In genomic region chr4:130138441-130139213, GRCm38 (mm10) we compare ENCODE assay signal across 8 mouse cellular contexts. TPM values are rescaled to one million over a fixed set of nuclear protein-coding genes. Genes with fewer than 3 reads are reported as not detected.
DNase-seq lines count a peak whose midpoint lies in the region; ATAC-seq lines count a peak whose summit lies in the region.

No protein-coding gene starts in this region.

- H3K4me1 ChIP-seq in intestine, embryonic 14.5 days (replicated peaks; ENCODE audit: control insufficient read depth, insufficient read depth, low read length) = peaks cover 13% of the 10 kb centered on the region
- H3K4me1 ChIP-seq in midbrain, embryonic 11.5 days (ENCODE audit: control insufficient read depth, insufficient read depth, low read length) = peaks cover 11% of the 10 kb centered on the region

- under 1% methylated on average over 50 of the region's 57 CpGs for WGBS in intestine, embryonic 14.5 days
- under 1% methylated on average over 52 of the region's 57 CpGs for WGBS in midbrain, embryonic 11.5 days

- peak; percentile 62 for DNase-seq in CD4-positive, CD25-positive, alpha-beta regulatory T cell, adult 2 months (ENCODE audit: low read depth, low spot score)
- peak; percentile 36 for DNase-seq in gastrocnemius, postnatal 25 days
- DNase-seq in intestine, embryonic 14.5 days (ENCODE audit: low spot score) = peak; percentile 93
- peak; percentile 85 for DNase-seq in left cerebral cortex, postnatal 4 days
- peak; percentile 98 for DNase-seq in midbrain, embryonic 11.5 days (ENCODE audit: low spot score, missing footprints)
- DNase-seq in spleen, adult 12 weeks (ENCODE audit: low spot score) = peak; percentile 44

- no peak overlapping the region for H3K27ac ChIP-seq in intestine, embryonic 14.5 days (ENCODE audit: low read depth)
- H3K27ac ChIP-seq in midbrain, embryonic 11.5 days (ENCODE audit: low read depth, low read length) = no peak overlapping the region

- H3K4me2 ChIP-seq in intestine, embryonic 14.5 days (ENCODE audit: low read length) = peak overlapping the region; percentile 58
- H3K4me2 ChIP-seq in midbrain, embryonic 11.5 days = peak overlapping the region; percentile 71

- ATAC-seq in CD4-positive, CD25-positive, alpha-beta regulatory T cell, adult 4 months = no peak
- ATAC-seq in common myeloid progenitor, adult 5-6 weeks (replicated peaks; ENCODE audit: low read depth, poor library complexity, severe bottlenecking) = peak; percentile 87
- peak; percentile 57 for ATAC-seq in intestine, embryonic 14.5 days (replicated peaks; ENCODE audit: low FRiP score, low TSS enrichment, low read depth)
- ATAC-seq in midbrain, embryonic 11.5 days (ENCODE audit: low FRiP score) = peak; percentile 78

- intact Hi-C loops in left cerebral cortex, postnatal 4 days (cut with DNase I) = loop anchor here (2.0 kb wide), 1 partner anchor 50 kb away; no protein-coding TSS in a partner anchor

- peaks cover 48% of the 10 kb centered on the region for H3K27me3 ChIP-seq in intestine, embryonic 14.5 days (replicated peaks; ENCODE audit: control insufficient read depth, insufficient read depth, low read length)
- peaks cover 26% of the 10 kb centered on the region for H3K27me3 ChIP-seq in midbrain, embryonic 11.5 days (ENCODE audit: control insufficient read depth, insufficient read depth, low read length)

- peak overlapping the region; percentile 22; the same call in 1 of the 2 replicates for H3K9ac ChIP-seq in intestine, embryonic 14.5 days (ENCODE audit: low read length)
- peak overlapping the region; percentile 40 for H3K9ac ChIP-seq in midbrain, embryonic 11.5 days (ENCODE audit: low read length)

- H3K9me3 ChIP-seq in intestine, embryonic 14.5 days (ENCODE audit: control insufficient read depth, low read length) = no peaks in the 10 kb centered on the region
- no peaks in the 10 kb centered on the region for H3K9me3 ChIP-seq in midbrain, embryonic 11.5 days (ENCODE audit: control insufficient read depth, low read length)

- H3K36me3 ChIP-seq in intestine, embryonic 14.5 days (ENCODE audit: control insufficient read depth, insufficient read depth, low read length) = no peaks in the 10 kb centered on the region
- H3K36me3 ChIP-seq in midbrain, embryonic 11.5 days (ENCODE audit: control insufficient read depth, insufficient read depth, low read length) = no peaks in the 10 kb centered on the region

- H3K4me3 ChIP-seq in intestine, embryonic 14.5 days (ENCODE audit: low read depth, low read length) = peak overlapping the region; percentile 27
- H3K4me3 ChIP-seq in midbrain, embryonic 11.5 days (ENCODE audit: low read depth, low read length) = peak overlapping the region; percentile 39

RNA-seq across cellular contexts. Expression of gene Hcrtr1, which starts 0.5 kb away (rescaled TPM):
- polyA plus RNA-seq in CD4-positive, CD25-positive, alpha-beta regulatory T cell, adult 4 months (2017; shearing (Covaris generic)) = not detected
- not detected in 2 replicates for total RNA-seq in common myeloid progenitor, adult 5-6 weeks (2017)
- not detected for total RNA-seq in gastrocnemius, postnatal 25 days (2021)
- polyA plus RNA-seq in intestine, embryonic 14.5 days (2014; fragmentation: Nextera tagmentation; extraction: Ambion mirVana) = 0.15 TPM in 1 of 2 replicates, not detected in the other
- total RNA-seq in left cerebral cortex, postnatal 4 days (2021) = 1 to 10 TPM; 1.9 to 3.6 TPM
- 0.14 and 0.18 TPM in 2 replicates for polyA plus RNA-seq in midbrain, embryonic 11.5 days (2014; fragmentation: Nextera tagmentation; extraction: Ambion mirVana)

RNA-seq across cellular contexts. Expression of gene Pef1, which starts 36.3 kb away (rescaled TPM):
- polyA plus RNA-seq in CD4-positive, CD25-positive, alpha-beta regulatory T cell, adult 4 months (2017; shearing (Covaris generic)) = 10 to 100 TPM; 35.0 to 38.4 TPM
- 14.0 and 14.9 TPM in 2 replicates for total RNA-seq in common myeloid progenitor, adult 5-6 weeks (2017)
- 10 to 100 TPM; 28.9 to 30.5 TPM for total RNA-seq in gastrocnemius, postnatal 25 days (2021)
- 70.4 and 74.5 TPM in 2 replicates for polyA plus RNA-seq in intestine, embryonic 14.5 days (2014; fragmentation: Nextera tagmentation; extraction: Ambion mirVana)
- total RNA-seq in left cerebral cortex, postnatal 4 days (2021) = 10 to 100 TPM; 33.8 to 36.1 TPM
- polyA plus RNA-seq in midbrain, embryonic 11.5 days (2014; fragmentation: Nextera tagmentation; extraction: Ambion mirVana) = 71.6 and 72.3 TPM in 2 replicates

RNA-seq across cellular contexts. Expression of gene Tinagl1, which starts 36.3 kb away (rescaled TPM):
- not detected for polyA plus RNA-seq in CD4-positive, CD25-positive, alpha-beta regulatory T cell, adult 4 months (2017; shearing (Covaris generic))
- total RNA-seq in common myeloid progenitor, adult 5-6 weeks (2017) = 3.5 and 4.8 TPM in 2 replicates
- total RNA-seq in gastrocnemius, postnatal 25 days (2021) = 10 to 100 TPM; 23.7 to 31.5 TPM
- polyA plus RNA-seq in intestine, embryonic 14.5 days (2014; fragmentation: Nextera tagmentation; extraction: Ambion mirVana) = 27.0 and 39.6 TPM in 2 replicates
- 1 to 10 TPM; 1.6 to 2.5 TPM for total RNA-seq in left cerebral cortex, postnatal 4 days (2021)
- polyA plus RNA-seq in midbrain, embryonic 11.5 days (2014; fragmentation: Nextera tagmentation; extraction: Ambion mirVana) = 5.1 and 6.1 TPM in 2 replicates

Comparison
In these comparisons a context has a peak if more than half of its experiments do, and no peak if none do; other contexts are left out.
1. DNase-seq: peak in every context shown above with its lines; median percentile 98 in midbrain, embryonic 11.5 days; 93 in intestine, embryonic 14.5 days; 85 in left cerebral cortex, postnatal 4 days; 62 in CD4-positive, CD25-positive, alpha-beta regulatory T cell, adult 2 months; 44 in spleen, adult 12 weeks; 36 in gastrocnemius, postnatal 25 days.